Mouse (Mus musculus) liver, postnatal 0 days (tissue): ENCODE measurements around the gene Specc1l. TPM values are rescaled to one million over a fixed set of nuclear protein-coding genes. Genes with fewer than 3 reads are reported as not detected.

Experiments used
- ATAC-seq: fragments of 200-750 bp; cut with Nextera tagmentation; 2 replicates; pipeline ENCODE4 v1.8.0; 2017; ENCODE audit warnings: mild to moderate bottlenecking, moderate library complexity
- DNase-seq: peaks from one replicate; pipeline ENCODE4 v3.0.0-alpha.2; 2016
- H3K27ac ChIP-seq: fragments of 300-500 bp; sonication (generic); 2 replicates; pipeline ENCODE4 v1.5.1; 2014; ENCODE audit warnings: antibody characterized with exemption, moderate library complexity, mild to moderate bottlenecking, low read depth
- H3K27me3 ChIP-seq: fragments of 300-500 bp; sonication (generic); 2 replicates; pipeline ENCODE4 v1.6.1; 2014; ENCODE audit warnings: low read length, control low read depth, mixed read lengths; ENCODE audit not compliant: insufficient read depth
- H3K36me3 ChIP-seq: fragments of 300-500 bp; sonication (generic); replicated peaks from 2 replicates; pipeline ENCODE4 v1.6.1; 2014; ENCODE audit warnings: mild to moderate bottlenecking, control low read depth, low read length, moderate library complexity, mixed read lengths; ENCODE audit not compliant: insufficient read depth
- H3K4me1 ChIP-seq: fragments of 300-500 bp; sonication (generic); 2 replicates; pipeline ENCODE4 v1.6.1; 2014; ENCODE audit warnings: antibody characterized with exemption, mild to moderate bottlenecking, control low read depth; ENCODE audit not compliant: insufficient read depth
- H3K4me2 ChIP-seq: fragments of 300-500 bp; sonication (generic); 2 replicates; pipeline ENCODE4 v1.6.1; 2014; ENCODE audit warnings: low read depth, mild to moderate bottlenecking, low read length, moderate library complexity, mixed read lengths
- H3K4me3 ChIP-seq: fragments of 300-500 bp; sonication (generic); 2 replicates; pipeline ENCODE4 v1.5.1; 2014; ENCODE audit warnings: low read depth, low read length
- H3K9ac ChIP-seq: fragments of 300-500 bp; sonication (generic); replicated peaks from 2 replicates; pipeline ENCODE4 v1.6.1; 2014; ENCODE audit warnings: mild to moderate bottlenecking, moderate library complexity
- H3K9me3 ChIP-seq: fragments of 300-500 bp; sonication (generic); 2 replicates; pipeline ENCODE4 v1.6.1; 2016; ENCODE audit warnings: mild to moderate bottlenecking, control low read depth, low read length, mixed read lengths
- CTCF ChIP-seq: sonication (generic); IDR thresholded peaks from 2 replicates; pipeline ENCODE4 v1.5.1; 2016; ENCODE audit warnings: antibody characterized with exemption, low read depth
- EP300 ChIP-seq: IDR thresholded peaks from 2 replicates; pipeline ENCODE4 v1.6.1; 2016; ENCODE audit warnings: antibody characterized with exemption, low read depth, mild to moderate bottlenecking
- WGBS: fragments of 180-500 bp; shearing (Covaris S2); extraction: QIAGEN DNeasy Blood & Tissue Kit; methylation state at CpG from one replicate; pipeline ENCODE4 v1.1.7; 2014; ENCODE audit not compliant: insufficient replicate concordance; 5-methylcytosine and 5-hydroxymethylcytosine counted together
- polyA plus RNA-seq: library from polyadenylated mRNA; unstranded; fragments of >200 nt; fragmentation: Nextera tagmentation; extraction: Ambion mirVana; gene quantifications from 2 replicates; pipeline ENCODE4 v1.2.1, GENCODE M21; 2015

Gene Specc1l
- polyA plus RNA-seq, 1 experiment from 2014 or later = 4.0 TPM

DNA sequence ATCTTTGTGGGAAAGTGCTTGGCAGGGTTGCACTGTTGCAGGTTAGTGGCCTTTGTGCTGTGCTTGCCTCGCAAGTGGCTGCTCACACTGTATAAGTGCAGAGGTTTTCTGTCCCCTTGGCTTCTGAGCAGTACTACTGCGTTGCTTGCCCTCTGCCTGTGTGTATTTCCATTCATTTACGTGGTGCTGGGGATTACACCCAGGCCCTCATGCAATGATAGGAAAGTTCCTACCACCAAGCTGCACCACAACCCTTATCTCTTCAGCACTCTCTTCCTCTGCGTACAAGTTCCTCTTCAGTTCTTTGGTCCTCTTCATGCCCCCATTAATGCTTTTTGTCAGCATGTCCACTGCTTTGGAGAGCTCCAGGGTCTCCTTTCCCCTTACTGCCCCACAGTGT is 90.1 kb downstream of the Specc1l start:
- Histone ChIP-seq H3K9ac (no peak overlapping the region), H3K4me2 (no peak overlapping the region), H3K9me3 (no peaks in the 10 kb centered on the region), H3K4me1 (peaks cover 21% of the 10 kb centered on the region), H3K36me3 (peaks cover 18% of the 10 kb centered on the region), H3K27me3 (no peaks in the 10 kb centered on the region), H3K4me3 (no peak overlapping the region), H3K27ac (no peak overlapping the region)
- TF ChIP-seq EP300 (0 out of 2 replicates have a peak, but pooled peaks have one; percentile 29), CTCF (no peak)
- 37% methylated on average over 4 of the region's 4 CpGs for WGBS
- DNase-seq (no peak), ATAC-seq (peak; percentile 65)

DNA sequence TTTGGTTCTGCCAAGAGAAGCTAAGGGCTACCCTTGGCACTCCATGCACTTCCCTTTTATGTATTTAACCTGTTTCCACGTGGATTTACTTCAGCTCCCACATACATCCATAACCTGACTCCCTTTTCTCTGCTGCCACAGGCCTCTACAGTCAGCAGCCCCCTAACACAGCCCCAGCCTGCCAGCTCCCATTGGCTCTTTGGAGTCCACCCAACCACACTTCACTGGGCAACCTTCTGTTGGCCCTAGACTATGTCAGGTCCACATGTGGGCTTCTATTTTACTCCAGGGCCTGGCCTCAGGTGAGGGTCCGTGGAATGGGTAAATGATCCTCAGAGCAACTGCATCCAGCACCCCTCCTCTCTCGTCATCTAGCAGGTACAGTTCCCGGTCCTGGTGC is 90.7 kb downstream of the Specc1l start:
- no peak overlapping the region for H3K27ac ChIP-seq
- WGBS = 71% methylated on average over 4 of the region's 4 CpGs
- H3K4me1 ChIP-seq = peaks cover 21% of the 10 kb centered on the region
- DNase-seq (no peak), ATAC-seq (no peak)
- no peak overlapping the region for H3K4me2 ChIP-seq
- peaks cover 24% of the 10 kb centered on the region for H3K36me3 ChIP-seq
- no peaks in the 10 kb centered on the region for H3K9me3 ChIP-seq
- no peak overlapping the region for H3K9ac ChIP-seq
- TF ChIP-seq EP300 = no peak
- TF ChIP-seq CTCF = no peak
- no peak overlapping the region for H3K4me3 ChIP-seq
- H3K27me3 ChIP-seq = no peaks in the 10 kb centered on the region

DNA sequence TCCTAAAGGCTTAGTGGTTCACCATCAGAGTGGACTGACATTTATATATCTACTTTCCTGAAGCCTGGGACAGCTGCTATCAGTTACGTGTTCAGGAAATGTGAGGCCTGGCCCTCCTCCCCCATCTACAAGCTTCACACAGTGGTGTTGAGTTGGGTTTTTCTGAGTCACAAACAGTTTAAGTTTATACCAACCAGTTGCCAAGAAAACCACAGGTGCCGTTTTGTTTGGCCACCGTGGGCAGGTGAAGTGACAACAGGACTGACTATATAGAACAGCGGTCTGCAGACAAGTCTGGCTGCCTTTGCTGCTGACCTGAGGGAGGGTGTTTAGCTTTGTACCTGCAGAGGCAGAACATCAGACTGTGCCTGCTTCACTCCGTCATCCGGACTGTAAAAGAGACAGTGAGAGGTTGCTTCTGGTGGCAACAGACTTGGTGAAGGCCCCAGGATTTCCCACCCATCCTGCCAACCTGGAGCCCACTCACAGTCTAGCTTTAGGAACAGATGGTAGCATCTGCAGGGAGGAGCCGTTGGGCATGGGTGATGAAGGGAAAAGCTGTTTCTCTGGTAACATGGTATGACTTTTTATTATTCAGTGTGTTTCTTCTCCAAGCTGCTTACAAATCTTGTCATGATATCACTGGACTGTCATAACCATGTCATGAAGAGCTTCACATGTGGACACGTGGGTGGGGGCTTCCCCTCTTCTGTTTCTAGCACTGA is 91.6 kb downstream of the Specc1l start:
- Histone ChIP-seq H3K9ac (no peak overlapping the region), H3K4me2 (no peak overlapping the region), H3K4me1 (peaks cover 21% of the 10 kb centered on the region), H3K9me3 (no peaks in the 10 kb centered on the region), H3K36me3 (peaks cover 32% of the 10 kb centered on the region), H3K4me3 (no peak overlapping the region), H3K27ac (peak overlapping the region; percentile 60; the same call in 1 of the 2 replicates), H3K27me3 (no peaks in the 10 kb centered on the region)
- 50% methylated on average over 8 of the region's 8 CpGs for WGBS
- ATAC-seq (no peak), DNase-seq (no peak)
- TF ChIP-seq CTCF (no peak), EP300 (no peak)

- H3K27ac ChIP-seq = peak overlapping the region; percentile 60
- TF ChIP-seq CTCF (no peak), EP300 (no peak)
- H3K36me3 ChIP-seq = peaks cover 35% of the 10 kb centered on the region
- ATAC-seq (no peak), DNase-seq (no peak)
- H3K27me3 ChIP-seq = no peaks in the 10 kb centered on the region
- peaks cover 21% of the 10 kb centered on the region for H3K4me1 ChIP-seq
- WGBS = 77% methylated on average over 5 of the region's 5 CpGs
- no peaks in the 10 kb centered on the region for H3K9me3 ChIP-seq
- no peak overlapping the region for H3K4me2 ChIP-seq
- no peak overlapping the region for H3K9ac ChIP-seq
- no peak overlapping the region for H3K4me3 ChIP-seq
Observed at GRCm38 (mm10) chr10:75304049-75304405, 92.2 kb downstream of the Specc1l start.

GRCm38 (mm10) chr10:75304413-75304812 is 92.5 kb downstream of the Specc1l start:
- TF ChIP-seq EP300 (peak; percentile 17; the same call in 1 of the 2 replicates), CTCF (no peak)
- no peak for DNase-seq
- no peaks in the 10 kb centered on the region for H3K9me3 ChIP-seq
- WGBS = 46% methylated on average over 6 of the region's 6 CpGs
- no peak overlapping the region for H3K4me2 ChIP-seq
- no peak overlapping the region for H3K4me3 ChIP-seq
- H3K4me1 ChIP-seq = peaks cover 19% of the 10 kb centered on the region
- peak; percentile 28 for ATAC-seq
- H3K9ac ChIP-seq = no peak overlapping the region
- H3K36me3 ChIP-seq = peaks cover 38% of the 10 kb centered on the region
- peak overlapping the region; percentile 60 for H3K27ac ChIP-seq
- H3K27me3 ChIP-seq = no peaks in the 10 kb centered on the region

DNA sequence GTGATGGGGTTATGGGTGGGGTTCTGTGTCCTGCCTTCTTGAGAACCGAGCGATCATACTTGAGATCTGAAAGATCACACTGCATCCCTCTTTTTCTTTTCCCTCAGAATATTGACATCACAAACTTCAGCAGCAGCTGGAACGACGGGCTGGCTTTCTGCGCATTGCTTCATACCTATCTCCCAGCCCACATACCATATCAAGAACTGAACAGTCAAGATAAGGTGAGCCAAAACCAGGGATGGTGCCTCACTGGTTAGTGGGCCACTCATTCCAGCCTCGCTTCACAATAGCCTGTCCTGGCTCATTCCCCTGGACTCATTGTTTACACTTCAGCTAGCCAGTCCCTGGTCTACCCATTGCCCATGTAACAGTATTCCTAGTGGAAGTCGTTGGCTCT is 95.3 kb downstream of the Specc1l start:
- Histone ChIP-seq H3K4me1 (peaks cover 8% of the 10 kb centered on the region), H3K4me3 (no peak overlapping the region), H3K9ac (no peak overlapping the region), H3K27me3 (no peaks in the 10 kb centered on the region), H3K4me2 (no peak overlapping the region), H3K36me3 (peaks cover 49% of the 10 kb centered on the region), H3K27ac (no peak overlapping the region), H3K9me3 (no peaks in the 10 kb centered on the region)
- DNase-seq (no peak), ATAC-seq (no peak)
- TF ChIP-seq CTCF (no peak), EP300 (no peak)
- 60% methylated on average over 7 of the region's 7 CpGs for WGBS
